Mouse (Mus musculus) liver, postnatal 0 days (tissue): ENCODE measurements at regions not wholly inside any gene's neighbourhood (a gene's known extent, or its start where the extent isn't known, plus 50 kb on each side); places are given as distances from the start of the nearest gene placed in this dataset.

Experiments used
- ATAC-seq: fragments of 200-750 bp; cut with Nextera tagmentation; 2 replicates; pipeline ENCODE4 v1.8.0; 2017; ENCODE audit warnings: mild to moderate bottlenecking, moderate library complexity
- DNase-seq: peaks from one replicate; pipeline ENCODE4 v3.0.0-alpha.2; 2016
- H3K27ac ChIP-seq: fragments of 300-500 bp; sonication (generic); 2 replicates; pipeline ENCODE4 v1.5.1; 2014; ENCODE audit warnings: antibody characterized with exemption, moderate library complexity, mild to moderate bottlenecking, low read depth
- H3K27me3 ChIP-seq: fragments of 300-500 bp; sonication (generic); 2 replicates; pipeline ENCODE4 v1.6.1; 2014; ENCODE audit warnings: low read length, control low read depth, mixed read lengths; ENCODE audit not compliant: insufficient read depth
- H3K36me3 ChIP-seq: fragments of 300-500 bp; sonication (generic); replicated peaks from 2 replicates; pipeline ENCODE4 v1.6.1; 2014; ENCODE audit warnings: mild to moderate bottlenecking, control low read depth, low read length, moderate library complexity, mixed read lengths; ENCODE audit not compliant: insufficient read depth
- H3K4me1 ChIP-seq: fragments of 300-500 bp; sonication (generic); 2 replicates; pipeline ENCODE4 v1.6.1; 2014; ENCODE audit warnings: antibody characterized with exemption, mild to moderate bottlenecking, control low read depth; ENCODE audit not compliant: insufficient read depth
- H3K4me2 ChIP-seq: fragments of 300-500 bp; sonication (generic); 2 replicates; pipeline ENCODE4 v1.6.1; 2014; ENCODE audit warnings: low read depth, mild to moderate bottlenecking, low read length, moderate library complexity, mixed read lengths
- H3K4me3 ChIP-seq: fragments of 300-500 bp; sonication (generic); 2 replicates; pipeline ENCODE4 v1.5.1; 2014; ENCODE audit warnings: low read depth, low read length
- H3K9ac ChIP-seq: fragments of 300-500 bp; sonication (generic); replicated peaks from 2 replicates; pipeline ENCODE4 v1.6.1; 2014; ENCODE audit warnings: mild to moderate bottlenecking, moderate library complexity
- H3K9me3 ChIP-seq: fragments of 300-500 bp; sonication (generic); 2 replicates; pipeline ENCODE4 v1.6.1; 2016; ENCODE audit warnings: mild to moderate bottlenecking, control low read depth, low read length, mixed read lengths
- CTCF ChIP-seq: sonication (generic); IDR thresholded peaks from 2 replicates; pipeline ENCODE4 v1.5.1; 2016; ENCODE audit warnings: antibody characterized with exemption, low read depth
- EP300 ChIP-seq: IDR thresholded peaks from 2 replicates; pipeline ENCODE4 v1.6.1; 2016; ENCODE audit warnings: antibody characterized with exemption, low read depth, mild to moderate bottlenecking
- WGBS: fragments of 180-500 bp; shearing (Covaris S2); extraction: QIAGEN DNeasy Blood & Tissue Kit; methylation state at CpG from one replicate; pipeline ENCODE4 v1.1.7; 2014; ENCODE audit not compliant: insufficient replicate concordance; 5-methylcytosine and 5-hydroxymethylcytosine counted together

- H3K4me1 ChIP-seq = no peaks in the 10 kb centered on the region
- H3K4me2 ChIP-seq = no peak overlapping the region
- no peak for TF ChIP-seq CTCF
- H3K36me3 ChIP-seq = no peaks in the 10 kb centered on the region
- no peak overlapping the region for H3K9ac ChIP-seq
- H3K27me3 ChIP-seq = no peaks in the 10 kb centered on the region
- H3K9me3 ChIP-seq = no peaks in the 10 kb centered on the region
- no peak overlapping the region for H3K27ac ChIP-seq
- DNase-seq (no peak), ATAC-seq (no peak)
- WGBS = 66% methylated on average over 3 of the region's 3 CpGs
- H3K4me3 ChIP-seq = no peak overlapping the region
Measured at GRCm38 (mm10) chr17:15167927-15168326, 126.6 kb upstream of the Gm3448 start.

- TF ChIP-seq CTCF (no peak), EP300 (no peak)
- no peak overlapping the region for H3K27ac ChIP-seq
- WGBS = 71% methylated on average over 5 of the region's 5 CpGs
- DNase-seq = no peak
- no peaks in the 10 kb centered on the region for H3K36me3 ChIP-seq
- H3K4me1 ChIP-seq = no peaks in the 10 kb centered on the region
- H3K27me3 ChIP-seq = no peaks in the 10 kb centered on the region
- H3K4me2 ChIP-seq = no peak overlapping the region
- no peaks in the 10 kb centered on the region for H3K9me3 ChIP-seq
- no peak overlapping the region for H3K4me3 ChIP-seq
- no peak for ATAC-seq
- H3K9ac ChIP-seq = no peak overlapping the region
Measured at GRCm38 (mm10) chr17:15157693-15158333, 116.5 kb upstream of the Gm3448 start.

GRCm38 (mm10) chr17:15152996-15153735 lies 111.8 kb upstream of the Gm3448 start:
- Histone ChIP-seq H3K4me1 (no peaks in the 10 kb centered on the region), H3K4me3 (no peak overlapping the region), H3K36me3 (no peaks in the 10 kb centered on the region), H3K4me2 (no peak overlapping the region), H3K27ac (no peak overlapping the region), H3K9ac (no peak overlapping the region), H3K27me3 (no peaks in the 10 kb centered on the region), H3K9me3 (no peaks in the 10 kb centered on the region)
- DNase-seq = no peak
- TF ChIP-seq EP300 = no peak
- TF ChIP-seq CTCF = no peak
- WGBS = 56% methylated on average over 7 of the region's 7 CpGs
- ATAC-seq = peak; percentile 33; the same call in 1 of the 2 replicates

- no peaks in the 10 kb centered on the region for H3K4me1 ChIP-seq
- no peaks in the 10 kb centered on the region for H3K36me3 ChIP-seq
- H3K27ac ChIP-seq = no peak overlapping the region
- ATAC-seq (no peak), DNase-seq (no peak)
- no peak overlapping the region for H3K4me3 ChIP-seq
- no peak overlapping the region for H3K9ac ChIP-seq
- H3K27me3 ChIP-seq = no peaks in the 10 kb centered on the region
- no peak for TF ChIP-seq EP300
- no peak for TF ChIP-seq CTCF
- H3K4me2 ChIP-seq = no peak overlapping the region
- H3K9me3 ChIP-seq = no peaks in the 10 kb centered on the region
- WGBS = 51% methylated on average over 7 of the region's 7 CpGs
Measured at GRCm38 (mm10) chr17:15152477-15152876, 111.1 kb upstream of the Gm3448 start.

- TF ChIP-seq CTCF = no peak
- TF ChIP-seq EP300 = no peak
- Histone ChIP-seq H3K9ac (no peak overlapping the region), H3K4me2 (no peak overlapping the region), H3K27me3 (no peaks in the 10 kb centered on the region), H3K4me3 (no peak overlapping the region), H3K9me3 (no peaks in the 10 kb centered on the region), H3K27ac (no peak overlapping the region), H3K36me3 (no peaks in the 10 kb centered on the region), H3K4me1 (no peaks in the 10 kb centered on the region)
- DNase-seq = no peak
- 17% methylated on average over 3 of the region's 3 CpGs for WGBS
- ATAC-seq = no peak
Measured at GRCm38 (mm10) chr17:15151695-15152094, 110.4 kb upstream of the Gm3448 start.

GRCm38 (mm10) chr17:15146607-15147006 lies 105.3 kb upstream of the Gm3448 start:
- Histone ChIP-seq H3K9me3 (no peaks in the 10 kb centered on the region), H3K27ac (no peak overlapping the region), H3K4me3 (no peak overlapping the region), H3K4me2 (no peak overlapping the region), H3K27me3 (no peaks in the 10 kb centered on the region), H3K4me1 (no peaks in the 10 kb centered on the region), H3K9ac (no peak overlapping the region), H3K36me3 (no peaks in the 10 kb centered on the region)
- no peak for TF ChIP-seq CTCF
- no peak; the same call in 1 of the 2 replicates for TF ChIP-seq EP300
- WGBS = 28% methylated on average over 7 of the region's 7 CpGs
- ATAC-seq (no peak), DNase-seq (no peak)
